Mouse (Mus musculus): ENCODE data around the gene Slc25a30.

DNA sequence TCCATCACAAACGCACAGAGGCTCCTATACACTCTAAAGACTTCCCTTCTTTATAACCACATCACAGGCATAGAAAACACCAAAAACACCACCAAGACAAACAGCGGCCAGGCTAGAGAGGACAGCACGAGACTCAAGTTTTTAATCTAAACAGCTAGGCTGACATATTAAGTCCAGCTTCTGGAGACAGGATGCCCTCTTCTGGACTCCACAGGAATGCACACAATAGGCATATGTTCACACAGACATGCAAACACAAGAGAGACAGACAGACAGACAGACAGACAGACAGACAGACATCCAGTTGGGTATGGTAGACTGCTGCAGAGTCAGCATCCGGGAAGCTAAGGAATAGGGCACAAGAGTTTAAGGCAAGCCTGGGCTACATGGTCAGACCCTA is 73.2 kb downstream of the Slc25a30 start:
- TF ChIP-seq ZNF384 (IDR thresholded peaks at IDR 0.05; ENCODE audit: low read depth, low read length) (no peak), ZC3H11A (IDR thresholded peaks at IDR 0.05; ENCODE audit: borderline replicate concordance, low read depth, low read length) (no peak), HCFC1 (IDR thresholded peaks at IDR 0.05; ENCODE audit: borderline replicate concordance, insufficient read depth, low read length) (no peak), MAFK (IDR thresholded peaks at IDR 0.05; ENCODE audit: insufficient read depth, low read depth, low read length) (no peak)
